Mouse (Mus musculus): ENCODE data around the gene Tspan15.

DNA sequence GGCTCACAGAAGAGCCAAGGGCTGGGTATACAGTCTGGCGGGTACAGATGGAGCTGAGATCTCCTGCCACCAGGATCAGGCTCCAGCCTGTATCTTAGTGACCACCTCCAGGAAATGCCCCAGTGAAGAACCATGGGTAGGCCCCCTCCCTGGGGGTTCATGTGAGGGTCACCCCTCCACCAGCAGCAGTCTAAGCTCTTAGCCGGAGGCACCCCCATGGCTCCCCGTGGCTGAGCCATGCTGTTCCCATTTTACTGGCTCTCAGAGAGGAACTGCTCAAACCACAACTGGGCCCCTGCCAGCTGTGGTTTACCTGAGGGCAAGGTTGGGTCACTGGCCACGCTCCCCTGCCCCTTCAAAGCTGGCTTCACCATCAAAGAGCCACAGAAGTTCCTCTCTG lies 41.1 kb downstream of the Tspan15 start:
- TF ChIP-seq CTCF (IDR thresholded peaks at IDR 0.05; ENCODE audit: extremely low read depth, insufficient read length, insufficient replicate concordance, low read depth, low read length) = no peak
- TF ChIP-seq POLR2A (IDR thresholded peaks at IDR 0.05; ENCODE audit: low read depth, low read length) = no peak

All from small intestine, adult 2 months (tissue).